Mouse (Mus musculus) T-helper 1 cell (primary cell): ENCODE data around the gene Fam160a1.

Source experiments
- in situ Hi-C: fragments of 300-600 bp; cut with MboI, MseI; formaldehyde crosslinking; loops from one replicate; pipeline ENCODE4 v1.15.1; 2025; ENCODE audit warnings: high pct_unique_total_duplicates

Fam160a1 gene

GRCm38 (mm10) chr3:85634389-85635125 lies 182.5 kb downstream of the Fam160a1 start:
- in situ Hi-C loops, result no loop called here

GRCm38 (mm10) chr3:85633733-85634132 lies 183.4 kb downstream of the Fam160a1 start:
- in situ Hi-C loops, result no loop called here

- in situ Hi-C loops, result no loop called here
Measured at GRCm38 (mm10) chr3:85629895-85630510, 187.1 kb downstream of the Fam160a1 start.

DNA sequence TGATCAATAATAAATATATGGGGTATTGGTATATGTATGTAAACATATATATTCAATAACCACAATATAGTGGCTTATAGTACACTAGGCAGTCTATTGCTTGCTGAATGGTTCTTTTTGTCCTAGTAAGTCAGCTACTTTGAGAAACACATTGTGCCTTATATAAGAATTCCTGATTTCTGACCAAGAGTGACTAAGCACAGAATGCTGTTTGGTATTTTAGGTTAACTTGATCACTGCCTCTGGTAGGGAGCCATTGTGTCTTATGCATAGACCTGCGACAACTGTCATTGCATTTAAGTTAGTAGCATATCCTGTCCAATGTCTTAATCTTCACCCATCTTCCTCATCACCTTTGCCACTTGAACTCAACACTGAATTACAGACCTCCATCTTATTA lies 197.3 kb downstream of the Fam160a1 start:
- in situ Hi-C loops, result no loop called here

- in situ Hi-C loops, result no loop called here
Measured at GRCm38 (mm10) chr3:85619345-85619744, 197.7 kb downstream of the Fam160a1 start.

- in situ Hi-C loops, result no loop called here
Measured at GRCm38 (mm10) chr3:85618885-85619284, 198.2 kb downstream of the Fam160a1 start.

GRCm38 (mm10) chr3:85616389-85616788 lies 200.7 kb downstream of the Fam160a1 start:
- in situ Hi-C loops, result no loop called here
